In genomic region chr5:133842059-133842706, GRCm38 (mm10) we compare ENCODE assay signal across 8 mouse cellular contexts.
DNase-seq lines count a peak whose midpoint lies in the region; ATAC-seq and TF ChIP-seq lines count a peak whose summit lies in the region.
"Not testable (repeated sequence)": the region's sequence is repeated elsewhere in the genome, so short reads cannot be mapped to it uniquely, and the experiment has no call there.

No protein-coding gene starts in this region.

- not testable (repeated sequence) for TF ChIP-seq EP300 in liver, postnatal 0 days (IDR thresholded peaks at IDR 0.05; ENCODE audit: low read depth)

- H3K4me2 ChIP-seq in forebrain, embryonic 12.5 days: peak overlapping the region; percentile 41
- peak overlapping the region; percentile 42; the same call in 1 of the 2 replicates for H3K4me2 ChIP-seq in heart, embryonic 14.5 days (ENCODE audit: low read length)
- peak overlapping the region; percentile 26; the same call in 1 of the 2 replicates for H3K4me2 ChIP-seq in hindbrain, embryonic 15.5 days
- H3K4me2 ChIP-seq in kidney, embryonic 16.5 days (replicated peaks; ENCODE audit: low read depth, low read length): peak overlapping the region; percentile 29; the same call in 1 of the 2 replicates
- H3K4me2 ChIP-seq in liver, postnatal 0 days (ENCODE audit: low read depth, low read length); stomach, embryonic 14.5 days (replicated peaks; ENCODE audit: low read depth, low read length): not testable (repeated sequence)
- H3K4me2 ChIP-seq in midbrain, embryonic 13.5 days (replicated peaks): peak overlapping the region; percentile 26

- H3K27ac ChIP-seq in cerebellum, adult 2 months (ENCODE audit: insufficient read depth, low read length); forebrain, embryonic 12.5 days; heart, embryonic 14.5 days (replicated peaks in 1 of 2; ENCODE audit: control insufficient read depth in 1 of 2, insufficient read depth in 1 of 2, low read depth in 2 of 2, low read length in 2 of 2); hindbrain, embryonic 15.5 days (replicated peaks); kidney, embryonic 16.5 days (ENCODE audit: low read length); liver, postnatal 0 days (ENCODE audit: low read depth); midbrain, embryonic 13.5 days; stomach, embryonic 14.5 days (ENCODE audit: low read length): not testable (repeated sequence)

- not testable (repeated sequence) for TF ChIP-seq POLR2A in cerebellum, adult 2 months (IDR thresholded peaks at IDR 0.05; ENCODE audit: borderline replicate concordance, insufficient read depth, low read length)

- not testable (repeated sequence) for H3K4me1 ChIP-seq in cerebellum, adult 2 months (ENCODE audit: control insufficient read depth, insufficient read depth, low read length); heart, embryonic 14.5 days (ENCODE audit: control insufficient read depth in 2 of 2, insufficient read depth in 2 of 2, low read length in 2 of 2); kidney, embryonic 16.5 days (ENCODE audit: insufficient read depth, low read length); liver, postnatal 0 days (ENCODE audit: insufficient read depth); stomach, embryonic 14.5 days (ENCODE audit: control insufficient read depth, insufficient read depth, low read length)
- peaks cover 13% of the 10 kb centered on the region for H3K4me1 ChIP-seq in forebrain, embryonic 12.5 days
- peaks cover 13% of the 10 kb centered on the region for H3K4me1 ChIP-seq in hindbrain, embryonic 15.5 days (replicated peaks)
- H3K4me1 ChIP-seq in midbrain, embryonic 13.5 days (replicated peaks): peaks cover 14% of the 10 kb centered on the region

- not testable (repeated sequence) for DNase-seq in cerebellum, adult 2 months; liver, postnatal 0 days

- WGBS in cerebellum, adult 2 months: 50% methylated on average over 22 of the region's 42 CpGs
- WGBS in forebrain, embryonic 12.5 days: 57% methylated on average over 16 of the region's 42 CpGs
- 51% methylated on average over 12 of the region's 42 CpGs for WGBS in heart, embryonic 14.5 days
- WGBS in hindbrain, embryonic 15.5 days: 57% methylated on average over 9 of the region's 42 CpGs
- 77% methylated on average over 6 of the region's 42 CpGs for WGBS in kidney, embryonic 16.5 days
- WGBS in liver, postnatal 0 days (ENCODE audit: insufficient replicate concordance): 41% methylated on average over 16 of the region's 42 CpGs
- 54% methylated on average over 21 of the region's 42 CpGs for WGBS in midbrain, embryonic 13.5 days
- 52% methylated on average over 17 of the region's 42 CpGs for WGBS in stomach, embryonic 14.5 days

- not testable (repeated sequence) for H3K36me3 ChIP-seq in forebrain, embryonic 12.5 days (replicated peaks); heart, embryonic 14.5 days (ENCODE audit: control insufficient read depth, insufficient read depth, low read length); hindbrain, embryonic 15.5 days; kidney, embryonic 16.5 days (ENCODE audit: insufficient read depth, low read length); liver, postnatal 0 days (replicated peaks; ENCODE audit: insufficient read depth, low read length); midbrain, embryonic 13.5 days; stomach, embryonic 14.5 days (ENCODE audit: control insufficient read depth, insufficient read depth, low read length)

- not testable (repeated sequence) for H3K27me3 ChIP-seq in cerebellum, adult 2 months (ENCODE audit: control insufficient read depth, insufficient read depth, low read length); forebrain, embryonic 12.5 days; heart, embryonic 14.5 days (ENCODE audit: control insufficient read depth, insufficient read depth, low read length); hindbrain, embryonic 15.5 days; kidney, embryonic 16.5 days (ENCODE audit: insufficient read depth, low read length); liver, postnatal 0 days (ENCODE audit: insufficient read depth, low read length); midbrain, embryonic 13.5 days; stomach, embryonic 14.5 days (ENCODE audit: control insufficient read depth, insufficient read depth, low read length)

- peak; percentile 53; the same call in 1 of the 2 replicates for ATAC-seq in forebrain, embryonic 12.5 days (ENCODE audit: low FRiP score)
- ATAC-seq in heart, embryonic 14.5 days (ENCODE audit: insufficient number of reproducible peaks, insufficient read depth, low FRiP score, low read depth): not testable (repeated sequence)
- 0 out of 2 replicates have a peak, but pooled peaks have one; percentile 34 for ATAC-seq in hindbrain, embryonic 15.5 days (ENCODE audit: low FRiP score, low read depth)
- ATAC-seq in kidney, embryonic 16.5 days (ENCODE audit: low FRiP score, low TSS enrichment): 0 out of 2 replicates have a peak, but pooled peaks have one; percentile 46
- ATAC-seq in liver, postnatal 0 days: peak; percentile 33
- peak; percentile 56; the same call in 1 of the 2 replicates for ATAC-seq in midbrain, embryonic 13.5 days
- ATAC-seq in stomach, embryonic 14.5 days (ENCODE audit: insufficient number of reproducible peaks, insufficient read depth, low FRiP score, low read depth): 0 out of 2 replicates have a peak, but pooled peaks have one; percentile 28

- H3K4me3 ChIP-seq in cerebellum, adult 2 months (replicated peaks; ENCODE audit: insufficient read depth, low read depth, low read length): peak overlapping the region; percentile 9
- not testable (repeated sequence) for H3K4me3 ChIP-seq in forebrain, embryonic 12.5 days (replicated peaks); heart, embryonic 14.5 days (ENCODE audit: control insufficient read depth in 1 of 2, insufficient read depth in 1 of 2, low read depth in 1 of 2, low read length in 2 of 2); kidney, embryonic 16.5 days (ENCODE audit: low read length); liver, postnatal 0 days (ENCODE audit: low read depth, low read length); midbrain, embryonic 13.5 days (replicated peaks); stomach, embryonic 14.5 days (ENCODE audit: low read depth, low read length)
- H3K4me3 ChIP-seq in hindbrain, embryonic 15.5 days: 0 out of 2 replicates have a peak overlapping the region, but pooled peaks have one; percentile 15

- not testable (repeated sequence) for TF ChIP-seq CTCF in cerebellum, adult 2 months (IDR thresholded peaks at IDR 0.05; ENCODE audit: borderline replicate concordance, insufficient read depth, low read depth, low read length); liver, postnatal 0 days (IDR thresholded peaks at IDR 0.05; ENCODE audit: low read depth)

- not testable (repeated sequence) for H3K9ac ChIP-seq in forebrain, embryonic 12.5 days; heart, embryonic 14.5 days (ENCODE audit: low read length); hindbrain, embryonic 15.5 days; kidney, embryonic 16.5 days (replicated peaks; ENCODE audit: low read length); liver, postnatal 0 days (replicated peaks); midbrain, embryonic 13.5 days (replicated peaks); stomach, embryonic 14.5 days (replicated peaks; ENCODE audit: low read depth, low read length)

- not testable (repeated sequence) for H3K9me3 ChIP-seq in forebrain, embryonic 12.5 days; heart, embryonic 14.5 days (ENCODE audit: control insufficient read depth, low read length); hindbrain, embryonic 15.5 days; kidney, embryonic 16.5 days (ENCODE audit: low read length); liver, postnatal 0 days (ENCODE audit: low read length); midbrain, embryonic 13.5 days; stomach, embryonic 14.5 days (ENCODE audit: control insufficient read depth, low read depth, low read length)
